Mouse (Mus musculus): ENCODE data around the gene BC003965. TPM values are rescaled to one million over a fixed set of nuclear protein-coding genes. Genes with fewer than 3 reads are reported as not detected.

BC003965 gene
- polyA plus RNA-seq, 1 experiment = 6.3 TPM

- 17% methylated on average over 6 of the region's 6 CpGs for WGBS
- H3K27me3 ChIP-seq (ENCODE audit: control insufficient read depth, insufficient read depth, low read length) = no peaks in the 10 kb centered on the region
- 0 out of 2 replicates have a peak, but pooled peaks cover 3% of the 10 kb centered on the region for H3K36me3 ChIP-seq (ENCODE audit: control insufficient read depth, insufficient read depth, low read length)
- H3K4me1 ChIP-seq (ENCODE audit: control insufficient read depth, insufficient read depth, insufficient read length, low read length) = peaks cover 5% of the 10 kb centered on the region
- TF ChIP-seq CTCF (IDR thresholded peaks at IDR 0.05; ENCODE audit: extremely low read depth, insufficient read length, insufficient replicate concordance, low read depth, low read length) (no peak), POLR2A (IDR thresholded peaks at IDR 0.05; ENCODE audit: low read depth, low read length) (no peak)
- no peak overlapping the region for H3K4me3 ChIP-seq (ENCODE audit: low read depth, low read length)
- H3K27ac ChIP-seq (ENCODE audit: insufficient read depth, low read depth, low read length) = no peak overlapping the region
Measured at GRCm38 (mm10) chr17:25165970-25166671, 18.2 kb upstream of the BC003965 start.

- Histone ChIP-seq H3K27ac (ENCODE audit: insufficient read depth, low read depth, low read length) (no peak overlapping the region), H3K36me3 (ENCODE audit: control insufficient read depth, insufficient read depth, low read length) (no peaks in the 10 kb centered on the region)
- WGBS = 93% methylated on average over 2 of the region's 2 CpGs
Measured at GRCm38 (mm10) chr17:25169706-25170105, 14.6 kb upstream of the BC003965 start.

GRCm38 (mm10) chr17:25172558-25172957 lies 11.8 kb upstream of the BC003965 start:
- no peak for TF ChIP-seq POLR2A (IDR thresholded peaks at IDR 0.05; ENCODE audit: low read depth, low read length)
- no peak for TF ChIP-seq CTCF (IDR thresholded peaks at IDR 0.05; ENCODE audit: extremely low read depth, insufficient read length, insufficient replicate concordance, low read depth, low read length)

More at GRCm38 (mm10) chr17:25169706-25170105, 14.6 kb upstream of the BC003965 start:
- Histone ChIP-seq H3K4me3 (ENCODE audit: low read depth, low read length) (no peak overlapping the region), H3K27me3 (ENCODE audit: control insufficient read depth, insufficient read depth, low read length) (no peaks in the 10 kb centered on the region), H3K4me1 (ENCODE audit: control insufficient read depth, insufficient read depth, insufficient read length, low read length) (peaks cover 5% of the 10 kb centered on the region)
- TF ChIP-seq CTCF (IDR thresholded peaks at IDR 0.05; ENCODE audit: extremely low read depth, insufficient read length, insufficient replicate concordance, low read depth, low read length) (no peak), POLR2A (IDR thresholded peaks at IDR 0.05; ENCODE audit: low read depth, low read length) (no peak)

GRCm38 (mm10) chr17:25175411-25175810 lies 8.9 kb upstream of the BC003965 start, which contains the start of gene Gm38655:
Gene Gm38655, minus strand, starts transcription at chr17:25175471.
- no peak within 1 kb of the TSS for H3K27ac ChIP-seq (ENCODE audit: insufficient read depth, low read depth, low read length)
- no peaks in the 10 kb centered on the region for H3K36me3 ChIP-seq (ENCODE audit: control insufficient read depth, insufficient read depth, low read length)
- 28% methylated on average over 9 of the region's 9 CpGs for WGBS
- TF ChIP-seq CTCF (IDR thresholded peaks at IDR 0.05; ENCODE audit: extremely low read depth, insufficient read length, insufficient replicate concordance, low read depth, low read length) (no peak), POLR2A (IDR thresholded peaks at IDR 0.05; ENCODE audit: low read depth, low read length) (no peak)
- H3K4me1 ChIP-seq (ENCODE audit: control insufficient read depth, insufficient read depth, insufficient read length, low read length) = no peaks in the 10 kb centered on the region
- H3K4me3 ChIP-seq (ENCODE audit: low read depth, low read length) = no peak within 1 kb of the TSS
- H3K27me3 ChIP-seq (ENCODE audit: control insufficient read depth, insufficient read depth, low read length) = no peaks in the 10 kb centered on the region

More at GRCm38 (mm10) chr17:25172558-25172957, 11.8 kb upstream of the BC003965 start:
- Histone ChIP-seq H3K4me1 (ENCODE audit: control insufficient read depth, insufficient read depth, insufficient read length, low read length) (no peaks in the 10 kb centered on the region), H3K27me3 (ENCODE audit: control insufficient read depth, insufficient read depth, low read length) (no peaks in the 10 kb centered on the region), H3K36me3 (ENCODE audit: control insufficient read depth, insufficient read depth, low read length) (no peaks in the 10 kb centered on the region), H3K27ac (ENCODE audit: insufficient read depth, low read depth, low read length) (no peak overlapping the region), H3K4me3 (ENCODE audit: low read depth, low read length) (no peak overlapping the region)
- 96% methylated on average over 3 of the region's 3 CpGs for WGBS

GRCm38 (mm10) chr17:25183232-25183631 lies 1.1 kb upstream of the BC003965 start:
- TF ChIP-seq CTCF (IDR thresholded peaks at IDR 0.05; ENCODE audit: extremely low read depth, insufficient read length, insufficient replicate concordance, low read depth, low read length) (no peak), POLR2A (IDR thresholded peaks at IDR 0.05; ENCODE audit: low read depth, low read length) (no peak)
- H3K27me3 ChIP-seq (ENCODE audit: control insufficient read depth, insufficient read depth, low read length) = no peaks in the 10 kb centered on the region
- H3K4me1 ChIP-seq (ENCODE audit: control insufficient read depth, insufficient read depth, insufficient read length, low read length) = peaks cover 7% of the 10 kb centered on the region; the same call in 1 of the 2 replicates
- H3K4me3 ChIP-seq (ENCODE audit: low read depth, low read length) = no peak overlapping the region
- no peaks in the 10 kb centered on the region for H3K36me3 ChIP-seq (ENCODE audit: control insufficient read depth, insufficient read depth, low read length)
- no peak overlapping the region for H3K27ac ChIP-seq (ENCODE audit: insufficient read depth, low read depth, low read length)

GRCm38 (mm10) chr17:25184961-25185360 lies 607 bp downstream of the BC003965 start:
- no peaks in the 10 kb centered on the region for H3K36me3 ChIP-seq (ENCODE audit: control insufficient read depth, insufficient read depth, low read length)
- H3K4me3 ChIP-seq (ENCODE audit: low read depth, low read length) = peak overlapping the region; percentile 91
- 0 out of 2 replicates have a peak overlapping the region, but pooled peaks have one; percentile 40 for H3K27ac ChIP-seq (ENCODE audit: insufficient read depth, low read depth, low read length)
- TF ChIP-seq POLR2A (IDR thresholded peaks at IDR 0.05; ENCODE audit: low read depth, low read length) (no peak), CTCF (IDR thresholded peaks at IDR 0.05; ENCODE audit: extremely low read depth, insufficient read length, insufficient replicate concordance, low read depth, low read length) (no peak)
- H3K27me3 ChIP-seq (ENCODE audit: control insufficient read depth, insufficient read depth, low read length) = no peaks in the 10 kb centered on the region
- 4% methylated on average over 17 of the region's 17 CpGs for WGBS
- H3K4me1 ChIP-seq (ENCODE audit: control insufficient read depth, insufficient read depth, insufficient read length, low read length) = peaks cover 7% of the 10 kb centered on the region

GRCm38 (mm10) chr17:25187784-25188149 lies 3.4 kb downstream of the BC003965 start:
- WGBS = 16% methylated on average over 11 of the region's 11 CpGs
- peaks cover 3% of the 10 kb centered on the region; the same call in 1 of the 2 replicates for H3K36me3 ChIP-seq (ENCODE audit: control insufficient read depth, insufficient read depth, low read length)
- peak overlapping the region; percentile 90 for H3K4me3 ChIP-seq (ENCODE audit: low read depth, low read length)
- no peak for TF ChIP-seq POLR2A (IDR thresholded peaks at IDR 0.05; ENCODE audit: low read depth, low read length)
- no peak for TF ChIP-seq CTCF (IDR thresholded peaks at IDR 0.05; ENCODE audit: extremely low read depth, insufficient read length, insufficient replicate concordance, low read depth, low read length)
- H3K4me1 ChIP-seq (ENCODE audit: control insufficient read depth, insufficient read depth, insufficient read length, low read length) = peaks cover 7% of the 10 kb centered on the region
- no peaks in the 10 kb centered on the region for H3K27me3 ChIP-seq (ENCODE audit: control insufficient read depth, insufficient read depth, low read length)
- peak overlapping the region; percentile 12; the same call in 1 of the 2 replicates for H3K27ac ChIP-seq (ENCODE audit: insufficient read depth, low read depth, low read length)
